Mouse (Mus musculus) cerebellum, adult 2 months (tissue): ENCODE data around the gene Fbln2. TPM values are rescaled to one million over a fixed set of nuclear protein-coding genes. Genes with fewer than 3 reads are reported as not detected.

Source experiments
- DNase-seq, 2 experiments: peaks; one replicate each; pipeline ENCODE4 v3.0.0; 2021
- H3K27ac ChIP-seq: fragments of 200-500 bp; 2 replicates; pipeline ENCODE4 v1.5.1; 2012; ENCODE audit warnings: low read length, control low read depth, inconsistent platforms; ENCODE audit not compliant: insufficient read depth
- H3K27me3 ChIP-seq: fragments of 200-500 bp; 2 replicates; pipeline ENCODE4 v1.6.1; 2012; ENCODE audit warnings: inconsistent platforms, mild to moderate bottlenecking, low read length, moderate library complexity; ENCODE audit not compliant: control insufficient read depth, insufficient read depth
- H3K4me1 ChIP-seq: fragments of 200-500 bp; 2 replicates; pipeline ENCODE4 v1.6.1; 2011; ENCODE audit warnings: low read length; ENCODE audit not compliant: control insufficient read depth, insufficient read depth
- H3K4me3 ChIP-seq: fragments of 200-500 bp; replicated peaks from 2 replicates; pipeline ENCODE3; 2011; ENCODE audit warnings: mild to moderate bottlenecking, low read depth, low read length, control low read depth; ENCODE audit not compliant: insufficient read depth
- CTCF ChIP-seq: fragments of 200-500 bp; IDR thresholded peaks from 2 replicates; pipeline ENCODE4 v1.5.1; 2011; ENCODE audit warnings: low read depth, mild to moderate bottlenecking, control low read depth, low read length, moderate library complexity, borderline replicate concordance; ENCODE audit not compliant: insufficient read depth
- POLR2A ChIP-seq: fragments of 200-500 bp; IDR thresholded peaks from 2 replicates; pipeline ENCODE4 v1.6.1; 2011; ENCODE audit warnings: low read length, control low read depth, borderline replicate concordance; ENCODE audit not compliant: insufficient read depth
- WGBS: fragments of 180-500 bp; shearing (Covaris S2); methylation state at CpG from one replicate; pipeline ENCODE4 v1.1.7; 2018; 5-methylcytosine and 5-hydroxymethylcytosine counted together
- polyA plus RNA-seq: library from polyadenylated mRNA; depleted of rRNA; stranded (reverse); fragments of >200 nt; gene quantifications from 2 replicates; pipeline ENCODE4 v1.2.3, GENCODE M21; 2012

The Fbln2 gene
- polyA plus RNA-seq, 1 experiment, result 3.3 TPM

DNA sequence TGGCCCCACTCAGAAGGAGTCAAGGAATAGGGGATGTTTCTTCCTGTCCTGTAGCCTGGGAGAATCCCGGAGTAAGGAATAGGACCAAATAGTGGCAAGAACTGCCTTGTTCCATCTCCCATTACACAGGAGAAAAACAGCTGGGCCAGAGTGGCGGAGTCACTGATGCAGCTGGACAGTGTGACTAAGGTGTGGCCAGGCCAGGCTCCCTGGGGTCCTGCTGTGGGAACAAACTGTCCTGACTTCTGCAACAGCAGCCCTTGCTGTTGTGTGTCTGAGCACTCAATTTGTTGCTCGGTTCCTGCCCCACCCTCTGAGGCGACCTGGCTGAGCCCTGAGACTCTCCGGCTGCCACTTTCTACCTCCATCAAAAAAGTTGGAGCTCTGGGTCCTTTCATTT, 26.8 kb upstream of the Fbln2 start:
- DNase-seq, result no peak
- H3K27ac ChIP-seq, result no peak overlapping the region
- no peaks in the 10 kb centered on the region for H3K27me3 ChIP-seq
- TF ChIP-seq CTCF (no peak), POLR2A (no peak)
- 97% methylated on average over 5 of the region's 5 CpGs for WGBS
- no peak overlapping the region for H3K4me3 ChIP-seq
- H3K4me1 ChIP-seq, result peaks cover 22% of the 10 kb centered on the region

- WGBS, result 76% methylated on average over 4 of the region's 4 CpGs
- Histone ChIP-seq H3K27ac (no peak overlapping the region), H3K27me3 (no peaks in the 10 kb centered on the region)
Measured at GRCm38 (mm10) chr6:91186161-91186931, 25.9 kb upstream of the Fbln2 start.

GRCm38 (mm10) chr6:91186934-91187333, 25.3 kb upstream of the Fbln2 start:
- WGBS, result 16% methylated on average over 6 of the region's 6 CpGs

More at GRCm38 (mm10) chr6:91186161-91186931, 25.9 kb upstream of the Fbln2 start:
- Histone ChIP-seq H3K4me1 (peaks cover 22% of the 10 kb centered on the region), H3K4me3 (no peak overlapping the region)
- no peak for DNase-seq
- TF ChIP-seq POLR2A (no peak), CTCF (peak; percentile 72)

GRCm38 (mm10) chr6:91187871-91188270, 24.4 kb upstream of the Fbln2 start:
- Histone ChIP-seq H3K4me1 (peaks cover 22% of the 10 kb centered on the region), H3K27me3 (no peaks in the 10 kb centered on the region), H3K4me3 (no peak overlapping the region), H3K27ac (no peak overlapping the region)
- TF ChIP-seq CTCF (no peak), POLR2A (no peak)
- 57% methylated on average over 3 of the region's 3 CpGs for WGBS
- no peak for DNase-seq

More at GRCm38 (mm10) chr6:91186934-91187333, 25.3 kb upstream of the Fbln2 start:
- Histone ChIP-seq H3K4me3 (no peak overlapping the region), H3K27ac (no peak overlapping the region), H3K4me1 (peaks cover 22% of the 10 kb centered on the region), H3K27me3 (no peaks in the 10 kb centered on the region)
- no peak for DNase-seq
- TF ChIP-seq CTCF, result no peak
- no peak for TF ChIP-seq POLR2A

- peaks cover 22% of the 10 kb centered on the region for H3K4me1 ChIP-seq
- DNase-seq, result peak; percentile 54 to 79
- WGBS, result 30% methylated on average over 6 of the region's 6 CpGs
- H3K27ac ChIP-seq, result no peak overlapping the region
- TF ChIP-seq CTCF, result no peak
- TF ChIP-seq POLR2A, result no peak
- H3K4me3 ChIP-seq, result no peak overlapping the region
- no peaks in the 10 kb centered on the region for H3K27me3 ChIP-seq
Measured at GRCm38 (mm10) chr6:91189971-91190370, 22.3 kb upstream of the Fbln2 start.

GRCm38 (mm10) chr6:91191465-91191864, 20.8 kb upstream of the Fbln2 start:
- peaks cover 21% of the 10 kb centered on the region for H3K4me1 ChIP-seq
- no peak for DNase-seq
- H3K4me3 ChIP-seq, result no peak overlapping the region
- no peaks in the 10 kb centered on the region for H3K27me3 ChIP-seq
- H3K27ac ChIP-seq, result no peak overlapping the region
- WGBS, result 94% methylated on average over 2 of the region's 2 CpGs
- TF ChIP-seq CTCF (no peak), POLR2A (no peak)

DNA sequence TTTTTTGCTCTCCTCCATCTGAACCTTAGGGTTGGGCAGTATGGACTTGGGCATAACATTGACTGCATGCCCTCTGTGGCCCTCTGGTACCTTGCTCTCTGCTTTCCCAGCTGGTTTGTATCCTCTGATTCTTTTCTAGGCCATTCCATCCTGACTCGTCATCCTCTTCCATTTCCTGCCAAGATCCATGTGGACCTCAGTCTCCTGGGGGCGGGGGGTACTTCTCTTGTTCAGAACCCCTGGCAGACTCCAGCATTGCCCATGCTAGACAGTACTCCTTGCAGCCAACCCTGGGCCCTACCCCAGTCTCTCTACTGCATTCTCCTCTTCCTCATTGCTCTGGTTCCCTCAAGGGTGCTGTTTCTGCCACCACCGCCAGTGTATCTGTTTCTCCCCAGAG, 19.8 kb upstream of the Fbln2 start:
- 86% methylated on average over 3 of the region's 3 CpGs for WGBS

More for the DNA sequence above, 19.8 kb upstream of the Fbln2 start:
- Histone ChIP-seq H3K4me1 (peaks cover 15% of the 10 kb centered on the region), H3K27ac (no peak overlapping the region), H3K4me3 (no peak overlapping the region), H3K27me3 (no peaks in the 10 kb centered on the region)
- no peak for DNase-seq
- no peak for TF ChIP-seq POLR2A
- TF ChIP-seq CTCF, result no peak
